Mouse (Mus musculus) cerebellum, postnatal 10 days (tissue): Measurements from ENCODE around the gene Ap1g1.

Source experiments
- DNase-seq, 2 experiments: peaks; one replicate each; pipeline ENCODE4 v3.0.0; 2021; ENCODE audit warnings: mixed read lengths in 2 of 2

Gene Ap1g1

DNA sequence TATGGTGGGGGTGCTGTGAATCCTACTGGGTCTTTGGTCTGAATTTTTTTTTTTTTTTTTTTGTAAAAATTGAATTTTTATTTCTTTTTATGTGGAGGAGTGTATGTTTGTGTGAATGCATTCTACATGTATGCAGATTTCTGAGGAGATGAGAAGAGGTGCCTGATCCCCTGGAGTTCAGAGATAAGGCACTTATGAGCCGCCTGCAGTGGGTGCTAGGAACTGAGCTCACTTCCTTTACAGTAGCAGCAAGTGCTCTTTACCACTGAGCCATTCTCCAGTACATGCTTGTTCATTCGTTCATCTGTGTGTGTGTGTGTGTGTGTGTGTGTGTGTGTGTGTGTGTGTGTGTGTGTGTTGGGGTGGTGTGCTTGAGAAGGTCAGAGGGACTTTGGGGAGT lies 12.6 kb downstream of the Ap1g1 start:
- no peak for DNase-seq

DNA sequence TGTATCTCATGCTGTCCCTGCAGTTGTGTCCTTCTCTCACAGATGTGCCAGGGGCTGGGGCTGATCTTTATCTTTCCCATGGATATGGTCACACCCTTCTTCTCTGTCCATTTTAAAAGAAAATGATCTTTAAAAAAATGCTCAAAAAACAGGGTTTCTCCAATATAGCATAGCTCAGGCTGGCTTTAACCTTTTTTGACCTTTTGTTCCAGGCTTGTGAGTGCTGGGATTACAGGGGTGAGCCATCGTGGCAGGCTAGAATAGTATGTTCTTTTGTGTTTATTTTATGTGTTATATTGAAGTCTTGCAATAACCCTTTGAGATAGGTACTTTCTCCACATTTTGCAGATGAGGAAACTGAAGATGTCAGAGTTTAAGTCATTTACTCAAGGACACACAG lies 16.8 kb downstream of the Ap1g1 start:
- DNase-seq, result no peak

DNA sequence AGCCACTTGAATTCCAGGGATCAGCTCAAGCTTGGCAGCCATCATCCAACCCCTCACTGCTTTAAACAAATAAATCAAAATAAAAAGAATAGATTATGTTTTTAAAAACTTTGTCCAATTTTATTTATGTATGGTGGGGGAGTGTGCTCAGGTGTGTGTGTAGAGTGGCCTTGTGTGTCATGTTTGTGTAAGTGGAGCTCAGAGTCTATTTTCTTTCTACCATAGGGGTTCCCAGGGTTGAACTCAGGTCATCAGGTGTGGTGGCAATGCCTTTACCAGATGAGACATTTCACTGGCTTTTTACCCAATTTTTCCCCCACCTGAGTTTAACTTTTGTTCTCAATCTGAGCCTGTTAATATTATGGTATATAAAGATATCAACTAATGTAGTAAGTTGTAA lies 20.4 kb downstream of the Ap1g1 start:
- DNase-seq, result no peak

DNA sequence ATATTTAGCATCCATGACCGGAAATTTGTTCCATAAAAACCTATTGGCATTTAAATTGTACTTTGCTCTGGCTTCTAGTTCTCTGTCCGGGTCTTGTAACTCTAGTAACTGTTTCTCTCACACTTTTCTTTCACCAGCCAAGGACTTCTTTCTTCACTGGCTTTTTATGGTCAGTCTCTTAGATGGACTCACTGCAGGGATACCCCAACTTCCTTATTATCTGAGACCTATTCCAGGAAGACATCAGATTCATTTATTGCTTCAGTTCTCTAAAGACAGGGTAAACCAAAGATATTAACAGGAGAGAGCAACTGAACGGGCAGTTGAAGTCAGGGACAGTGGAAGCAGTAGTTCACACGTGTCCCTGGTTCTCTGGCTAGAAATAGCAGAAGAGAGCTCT lies 20.9 kb downstream of the Ap1g1 start:
- DNase-seq, result no peak

DNA sequence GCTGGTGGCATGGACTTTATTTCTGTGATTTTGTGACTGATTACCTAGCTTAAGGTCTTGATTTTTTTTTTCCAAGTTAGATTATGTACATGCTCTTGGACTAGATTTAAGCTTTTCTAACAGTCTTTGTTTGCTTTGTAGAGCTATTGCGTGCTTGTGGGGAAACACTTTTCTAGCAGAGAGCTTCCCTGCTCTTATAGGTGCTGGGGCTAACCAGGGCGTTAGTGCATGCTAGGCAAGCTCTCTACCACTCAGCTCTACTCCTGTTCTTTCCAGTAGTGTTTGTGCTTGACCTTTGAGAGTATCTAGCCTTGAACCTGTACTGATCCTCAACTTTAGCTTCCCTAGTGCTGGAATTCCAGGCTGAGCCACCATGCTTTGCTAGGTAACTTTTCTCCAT lies 22.0 kb downstream of the Ap1g1 start:
- DNase-seq, result no peak

DNA sequence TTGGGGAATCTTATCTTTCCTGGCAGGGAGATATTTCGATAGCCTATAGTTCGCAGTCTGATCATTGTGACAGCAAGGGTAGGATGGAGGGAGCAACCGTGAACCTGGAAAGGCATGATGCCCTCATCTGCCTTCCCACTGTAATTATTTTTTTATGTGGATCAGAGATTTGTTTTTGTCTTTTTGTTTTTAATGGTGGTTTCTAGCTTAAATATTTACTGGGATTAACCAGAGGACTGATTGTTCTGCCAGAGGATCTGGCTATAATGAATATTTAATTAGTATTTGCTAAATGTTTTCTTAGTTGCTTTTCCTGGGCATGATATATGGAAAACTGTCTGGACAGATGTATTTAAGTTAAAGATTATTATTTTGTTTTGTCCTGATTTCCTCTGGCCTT lies 24.9 kb downstream of the Ap1g1 start:
- no peak for DNase-seq

DNA sequence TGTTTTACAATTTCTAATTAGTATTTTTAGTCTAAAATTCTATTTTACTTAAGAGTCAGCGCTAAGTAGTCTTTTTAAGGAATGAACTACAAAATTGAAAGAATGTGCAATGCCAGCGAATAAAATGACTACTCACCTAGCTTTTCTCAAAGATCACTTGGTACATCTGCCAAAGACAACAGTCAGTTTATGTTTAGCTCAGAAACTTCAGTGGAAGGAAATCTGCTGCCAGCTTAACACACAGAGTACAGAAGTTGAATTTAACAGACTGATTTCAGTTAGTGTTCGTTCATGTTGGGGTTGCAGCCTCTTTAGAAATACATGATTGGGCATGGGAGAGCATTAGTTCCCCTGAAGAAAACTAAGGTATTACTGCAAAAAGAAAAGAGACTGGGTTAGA lies 25.4 kb downstream of the Ap1g1 start:
- DNase-seq, result no peak

DNA sequence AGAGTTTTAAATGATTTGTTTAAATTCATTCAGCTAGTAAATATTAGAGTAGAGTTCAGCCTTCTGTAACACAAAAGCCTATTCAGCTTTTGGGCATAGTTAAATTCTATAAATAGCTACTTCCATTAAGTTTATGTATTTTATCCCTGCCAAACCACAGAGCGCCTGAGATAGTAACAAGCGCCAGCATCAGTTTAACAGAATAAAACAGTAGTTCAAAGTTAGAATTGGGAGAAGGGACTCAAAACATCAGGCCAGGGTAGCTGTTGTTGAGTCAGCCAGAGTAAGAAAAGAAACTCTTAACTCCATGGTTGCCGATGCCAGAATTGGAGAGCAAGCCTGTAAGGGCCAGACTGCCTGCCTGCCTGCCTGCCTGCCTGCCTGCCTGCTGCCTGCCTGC lies 28.2 kb downstream of the Ap1g1 start:
- no peak for DNase-seq

DNA sequence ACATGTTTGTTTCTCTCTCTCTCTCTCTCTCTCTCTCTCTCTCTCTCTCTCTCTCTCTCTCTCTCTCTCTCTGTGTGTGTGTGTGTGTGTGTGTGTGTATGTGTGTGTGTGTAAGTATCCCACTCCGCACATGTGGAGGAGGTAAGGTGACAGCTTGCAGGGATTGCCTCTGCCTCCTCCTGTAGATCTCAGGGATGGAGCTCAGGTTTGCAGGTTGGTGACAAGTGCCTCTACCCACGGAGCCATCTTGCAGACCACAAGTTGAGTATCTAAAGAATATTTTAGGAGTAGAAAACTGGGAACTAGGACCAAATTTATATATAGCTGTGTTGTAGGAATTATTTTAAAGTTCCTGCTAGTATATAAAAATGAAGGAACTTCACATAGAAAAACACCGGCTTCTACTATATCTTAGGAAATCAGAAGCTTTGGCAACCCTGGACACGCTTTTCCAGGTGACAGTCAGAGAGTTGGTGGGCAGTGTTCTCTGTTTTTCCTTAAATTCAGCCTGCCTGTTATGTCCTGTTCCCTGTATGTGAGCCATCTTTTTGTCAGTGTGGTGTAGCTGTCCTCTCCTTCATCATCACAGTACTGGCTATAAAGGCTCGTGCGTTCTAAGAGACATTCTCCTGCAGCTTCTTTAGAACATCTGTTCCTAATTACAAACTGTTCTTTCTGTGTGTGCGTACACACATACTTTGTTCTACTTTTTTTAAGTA lies 29.2 kb downstream of the Ap1g1 start:
- no peak for DNase-seq

DNA sequence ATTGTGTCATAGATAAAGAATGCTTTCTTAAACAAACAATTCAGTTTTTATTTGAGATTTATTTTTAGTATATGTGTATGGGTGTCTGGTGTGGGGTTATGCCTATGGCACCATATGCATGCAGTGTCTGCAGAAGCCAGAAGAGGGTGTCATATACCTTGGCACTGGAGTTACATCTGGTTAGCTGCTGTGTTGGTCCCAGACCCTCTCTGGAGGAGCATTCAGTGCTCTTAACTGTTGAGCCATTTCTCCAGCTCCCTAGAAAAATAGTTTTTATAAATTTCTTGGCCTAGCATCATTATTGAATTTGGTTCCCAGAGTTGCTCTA lies 29.7 kb downstream of the Ap1g1 start:
- no peak for DNase-seq

DNA sequence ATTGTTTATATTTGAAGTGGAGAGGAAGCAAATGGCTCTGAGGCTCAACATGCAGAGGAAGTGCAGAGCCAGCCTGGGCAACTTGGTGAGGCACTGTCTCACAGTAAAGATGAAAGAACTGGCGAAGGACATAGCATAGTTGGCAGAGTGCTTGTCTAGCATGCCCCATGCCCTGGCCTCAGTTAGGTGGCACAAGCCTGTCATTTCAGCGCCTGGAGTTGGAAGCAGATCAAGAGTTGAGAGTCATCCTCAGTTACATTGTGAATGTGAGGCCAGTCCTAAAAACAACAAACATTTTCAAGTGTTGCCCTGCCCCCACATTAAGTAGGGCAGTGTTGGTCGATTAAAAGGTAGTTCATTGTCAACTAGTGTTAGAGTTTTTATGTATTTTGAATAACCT lies 32.1 kb downstream of the Ap1g1 start:
- no peak for DNase-seq

DNA sequence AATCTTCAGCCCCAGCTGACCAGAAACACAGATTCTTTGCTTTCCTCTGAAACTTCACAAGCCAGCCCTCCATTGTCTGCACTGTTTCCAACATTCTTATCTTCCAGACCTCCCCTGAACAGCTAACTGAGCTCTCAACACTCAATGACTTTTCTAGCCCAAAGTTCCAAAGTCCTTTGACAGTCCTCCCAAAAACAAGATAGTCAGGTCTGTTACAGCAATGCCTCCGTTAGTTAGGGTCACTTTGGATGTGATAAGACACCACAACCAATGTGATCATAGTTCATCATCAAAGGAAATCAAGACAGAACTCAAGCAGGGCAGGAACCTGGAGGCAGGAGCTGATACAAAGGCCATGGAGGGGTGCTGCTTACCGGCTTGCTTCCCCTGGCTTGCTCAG lies 36.9 kb downstream of the Ap1g1 start:
- DNase-seq, result no peak

DNA sequence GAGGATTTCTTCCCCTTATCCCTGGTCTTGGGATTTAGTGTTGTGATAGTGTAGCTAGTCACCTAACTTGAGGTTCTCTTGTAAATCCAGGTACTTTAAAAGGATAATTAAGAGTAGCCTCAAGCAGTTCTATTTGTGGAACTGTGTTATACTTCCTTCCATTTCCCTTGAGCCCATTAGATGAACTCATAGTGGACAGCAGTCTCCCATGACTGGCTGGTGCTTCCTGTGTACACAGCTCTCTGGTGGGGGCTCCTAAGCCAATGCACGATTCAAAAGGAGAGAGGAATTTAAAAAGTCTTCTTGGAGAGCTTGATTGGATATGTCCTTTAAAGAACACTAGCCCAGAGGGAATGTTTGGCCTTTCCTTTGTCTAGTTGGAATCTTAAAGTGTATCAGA lies 39.6 kb downstream of the Ap1g1 start:
- DNase-seq, result no peak

DNA sequence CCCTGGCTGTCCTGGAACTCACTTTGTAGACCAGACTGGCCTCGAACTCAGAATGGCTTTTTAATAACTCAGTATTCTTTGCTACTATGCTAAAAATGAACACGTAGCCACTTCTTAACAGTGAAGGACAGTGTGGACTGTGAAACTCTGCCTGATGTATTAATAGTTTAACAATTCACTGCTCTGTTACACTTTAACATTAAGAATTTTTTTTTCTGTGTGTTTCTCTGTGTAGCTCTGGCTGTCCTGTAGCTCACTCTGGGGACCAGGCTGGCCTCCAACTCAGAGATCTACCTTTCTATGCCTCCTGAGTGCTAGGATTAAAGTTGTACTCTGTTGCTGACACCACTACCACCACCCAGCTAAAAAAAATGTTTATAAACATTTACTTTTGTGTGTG lies 45.2 kb downstream of the Ap1g1 start:
- no peak for DNase-seq

DNA sequence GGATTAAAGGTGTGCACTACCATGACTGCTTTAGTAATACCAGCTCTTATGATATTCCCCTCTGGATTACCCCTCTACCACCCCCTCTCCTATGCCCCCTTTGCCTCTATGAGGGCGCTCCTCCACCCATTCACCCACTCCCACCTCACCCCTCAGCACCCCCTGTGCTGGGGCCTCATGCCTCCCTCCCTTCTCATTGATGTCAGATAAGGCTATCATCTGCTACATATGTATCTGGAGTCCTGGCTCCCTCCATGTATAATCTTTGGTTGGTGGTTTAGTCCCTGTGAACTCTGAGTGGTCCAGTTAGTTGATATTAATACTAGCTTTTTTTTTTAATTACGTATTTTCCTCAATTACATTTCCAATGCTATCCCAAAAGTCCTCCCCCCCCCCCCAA lies 61.5 kb downstream of the Ap1g1 start:
- DNase-seq, result no peak

DNA sequence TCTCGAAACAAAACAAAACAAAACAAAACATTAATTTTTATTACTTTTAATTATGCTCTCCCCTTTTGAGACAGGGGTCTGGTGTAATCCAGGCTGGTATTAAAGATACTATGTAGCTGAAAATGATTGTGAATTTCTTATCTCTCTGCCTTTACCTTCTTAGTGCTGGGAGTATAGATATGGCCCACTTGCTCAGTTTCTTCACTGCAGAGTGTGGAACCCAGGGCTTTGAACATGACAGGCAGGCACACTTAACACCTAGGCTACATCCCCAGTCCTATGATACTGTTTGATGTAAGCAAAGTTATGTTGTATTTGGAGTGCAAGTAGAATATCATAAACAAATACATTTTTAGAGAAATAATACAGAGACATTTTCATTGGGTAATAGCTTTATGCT lies 64.1 kb downstream of the Ap1g1 start:
- DNase-seq, result no peak

DNA sequence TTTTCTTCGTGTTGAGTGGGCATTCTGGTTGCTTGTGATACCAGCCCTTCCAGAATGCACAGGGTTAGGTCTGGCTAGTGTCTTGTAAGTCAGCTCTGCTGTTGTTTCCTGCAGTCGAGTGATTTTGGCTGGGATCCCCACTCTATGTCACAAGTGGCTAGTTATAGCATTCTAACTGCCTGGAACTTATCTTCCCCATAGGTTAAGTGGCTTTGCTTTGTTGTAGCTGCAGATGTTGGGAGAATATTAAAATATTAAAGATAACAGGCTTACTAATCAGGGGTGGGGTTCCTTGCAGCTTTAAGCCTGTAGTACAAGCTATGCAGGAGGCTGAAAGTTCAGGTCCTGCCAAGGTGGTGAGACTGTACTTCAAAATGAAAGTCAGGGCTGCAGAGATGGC lies 69.5 kb downstream of the Ap1g1 start:
- no peak for DNase-seq

DNA sequence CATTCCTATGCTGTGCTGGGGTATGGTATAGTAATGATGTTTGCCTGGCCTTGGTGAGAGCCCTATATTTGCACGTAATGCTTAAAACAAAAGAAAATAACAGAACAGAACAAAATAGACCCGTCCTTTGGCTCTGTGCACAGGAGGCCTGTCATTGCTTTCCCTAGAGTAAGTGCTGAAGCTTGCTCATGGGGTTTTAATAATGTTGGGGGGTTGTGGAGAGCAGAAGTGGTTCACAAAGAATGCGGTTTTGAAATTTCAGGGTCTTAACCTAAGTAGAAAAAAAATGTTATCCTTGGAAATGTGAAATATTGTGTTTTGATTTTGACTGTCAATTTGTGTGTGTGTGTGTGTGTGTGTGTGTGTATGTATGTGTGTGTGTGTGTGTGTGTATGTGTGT lies 70.6 kb downstream of the Ap1g1 start:
- no peak for DNase-seq

DNA sequence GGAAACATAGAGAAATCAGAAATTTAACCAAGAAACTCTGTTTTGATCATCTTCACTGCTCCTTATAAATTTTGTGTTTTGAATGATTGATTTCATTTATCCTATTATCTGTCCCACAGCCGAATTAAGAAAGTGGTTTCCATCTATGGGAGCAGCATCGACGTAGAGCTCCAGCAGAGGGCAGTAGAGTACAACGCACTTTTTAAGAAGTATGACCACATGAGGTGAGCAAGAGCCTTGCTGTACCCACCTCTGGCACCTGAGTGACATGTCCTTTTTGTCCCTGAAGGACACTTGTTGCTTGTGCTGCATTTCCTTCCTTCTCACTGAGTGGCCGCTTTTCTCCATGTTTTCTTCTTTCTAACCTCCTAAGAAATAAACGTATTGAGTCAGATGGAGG lies 75.1 kb downstream of the Ap1g1 start:
- DNase-seq, result peak; percentile 73 to 79

DNA sequence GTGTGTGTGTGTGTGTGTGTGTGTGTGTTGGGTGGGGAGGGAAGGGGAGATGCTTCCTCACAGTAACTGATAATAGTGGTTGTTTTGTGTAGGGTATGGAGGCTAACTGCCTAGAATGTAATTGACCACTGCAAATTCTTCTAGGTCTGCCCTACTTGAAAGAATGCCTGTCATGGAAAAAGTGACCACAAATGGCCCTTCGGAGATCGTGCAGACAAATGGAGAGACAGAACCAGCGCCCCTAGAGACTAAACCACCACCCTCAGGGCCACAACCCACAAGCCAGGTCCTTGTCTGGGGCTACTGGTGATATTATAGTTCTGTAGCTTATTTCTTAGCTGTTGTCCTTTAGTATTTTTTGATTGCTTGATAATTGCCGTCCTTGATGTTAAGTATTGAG lies 76.2 kb downstream of the Ap1g1 start:
- DNase-seq, result no peak

DNA sequence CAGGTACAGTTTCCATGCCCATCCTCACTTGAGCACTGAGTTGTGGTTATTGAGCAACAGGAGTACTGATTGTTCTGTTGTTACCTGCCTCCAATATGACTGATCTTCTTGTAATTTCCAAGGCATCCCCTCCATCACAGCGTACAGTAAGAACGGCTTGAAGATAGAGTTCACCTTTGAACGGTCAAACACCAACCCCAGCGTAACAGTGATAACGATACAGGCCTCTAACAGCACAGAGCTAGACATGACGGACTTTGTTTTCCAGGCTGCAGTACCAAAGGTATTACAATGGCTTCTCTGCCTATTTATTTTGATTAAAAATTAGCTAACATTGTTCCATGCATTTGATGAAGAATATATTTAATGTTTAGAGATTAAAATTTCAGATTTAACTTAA lies 77.1 kb downstream of the Ap1g1 start:
- DNase-seq, result no peak

DNA sequence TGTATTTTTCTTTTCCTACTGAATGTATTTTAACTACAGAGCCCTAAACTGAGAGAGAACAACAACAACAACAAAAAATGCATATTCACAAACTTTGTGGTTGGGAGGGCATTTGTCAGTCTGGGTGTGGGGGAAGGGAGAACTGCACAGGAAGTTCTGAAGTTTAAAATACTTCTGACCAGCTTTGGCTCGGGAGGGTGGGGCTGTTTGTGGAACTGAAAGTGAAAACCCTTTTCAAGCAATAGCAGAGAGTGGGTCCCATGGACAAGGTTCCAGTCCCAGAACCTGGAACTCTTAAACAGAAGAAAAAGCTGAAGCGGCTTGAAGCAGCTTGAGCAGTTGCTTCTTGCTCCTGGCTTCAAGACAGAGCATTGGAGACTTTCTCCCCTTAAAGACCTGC lies 85.0 kb downstream of the Ap1g1 start:
- no peak for DNase-seq

DNA sequence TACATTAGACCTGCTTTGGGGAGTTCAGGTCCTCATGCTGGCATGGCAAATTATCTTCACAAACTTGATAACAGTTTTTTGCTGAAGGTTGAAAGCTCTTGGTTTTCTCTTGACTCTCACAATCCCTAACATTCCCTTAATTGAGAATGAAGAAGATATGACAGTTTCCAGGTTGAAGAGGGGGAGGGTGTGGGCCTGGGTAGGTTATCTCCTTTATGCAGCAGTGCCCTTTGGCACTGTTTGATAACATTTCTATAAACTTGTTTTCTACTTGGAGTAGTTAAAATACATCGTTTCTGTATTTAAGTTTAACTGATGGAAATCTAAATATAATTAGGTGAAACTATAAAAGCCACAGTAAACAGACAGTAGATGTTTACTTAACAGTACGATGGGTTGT lies 86.4 kb downstream of the Ap1g1 start:
- DNase-seq, result no peak

DNA sequence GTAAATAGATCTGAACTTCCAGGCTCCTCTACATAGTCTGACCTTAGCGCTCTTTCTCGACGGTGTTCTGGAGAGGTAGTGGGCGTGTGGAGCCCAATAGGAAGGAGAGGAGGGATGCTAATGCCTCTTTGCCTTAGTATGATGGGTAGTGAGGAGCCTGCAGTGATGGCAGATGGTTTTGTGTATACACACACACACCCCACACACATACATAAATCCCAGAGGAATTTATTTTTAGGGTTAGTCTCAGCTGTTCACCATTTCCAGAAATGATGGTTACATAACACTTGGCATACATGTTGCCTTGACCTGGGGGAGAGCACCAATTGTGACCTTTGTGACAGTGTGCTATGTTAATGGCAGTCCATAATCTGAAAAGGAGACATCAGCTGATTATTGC lies 87.2 kb downstream of the Ap1g1 start:
- no peak for DNase-seq

DNA sequence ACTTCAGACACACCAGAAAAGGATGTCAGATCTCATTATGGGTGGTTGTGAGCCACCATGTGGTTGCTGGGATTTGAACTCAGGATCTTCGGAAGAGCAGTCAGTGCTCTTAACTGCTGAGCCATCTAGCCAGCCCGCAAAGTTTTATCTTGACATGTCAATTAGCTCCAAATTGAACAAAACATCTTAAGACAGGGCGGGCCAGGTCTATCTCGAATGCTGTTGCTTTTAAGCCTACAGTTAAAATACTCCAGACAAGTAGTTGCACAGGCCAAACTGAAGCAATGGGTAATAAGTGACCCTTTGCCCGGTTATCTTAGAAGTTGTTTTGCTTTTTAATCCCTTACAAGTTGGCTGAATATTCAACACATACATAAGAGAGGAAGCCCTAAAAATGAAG lies 88.3 kb downstream of the Ap1g1 start:
- no peak for DNase-seq
